Mouse (Mus musculus): ENCODE measurements around the gene Slc36a3. TPM values are rescaled to one million over a fixed set of nuclear protein-coding genes. Genes with fewer than 3 reads are reported as not detected.

Slc36a3 gene
- total RNA-seq, 1 experiment: not detected

GRCm38 (mm10) chr11:55155070-55155421 lies 3.5 kb upstream of the Slc36a3 start:
- Histone ChIP-seq H3K27ac (ENCODE audit: insufficient read depth, low read depth, low read length, poor library complexity, severe bottlenecking) (no peak overlapping the region), H3K36me3 (ENCODE audit: control insufficient read depth, insufficient read depth, low read length, poor library complexity, severe bottlenecking) (no peaks in the 10 kb centered on the region), H3K9me3 (ENCODE audit: control insufficient read depth, insufficient read depth, low read depth, low read length) (no peaks in the 10 kb centered on the region), H3K4me1 (ENCODE audit: control insufficient read depth in 2 of 2, insufficient read depth in 2 of 2, low read length in 2 of 2, poor library complexity in 1 of 2) (peaks cover 0 to 2% of the 10 kb centered on the region in 2 experiments; a peak in 1 of 4 replicates), H3K4me3 (ENCODE audit: insufficient read depth in 1 of 2, low read depth in 1 of 2, low read length in 2 of 2, poor library complexity in 1 of 2, severe bottlenecking in 1 of 2) (no peak overlapping the region), H3K9ac (ENCODE audit: insufficient read depth, low read depth, low read length, poor library complexity, severe bottlenecking) (no peak overlapping the region)
- TF ChIP-seq MAFK (IDR thresholded peaks at IDR 0.05; ENCODE audit: insufficient read depth, low read depth, low read length): no peak
- no peak for TF ChIP-seq ZC3H11A (IDR thresholded peaks at IDR 0.05; ENCODE audit: borderline replicate concordance, low read depth, low read length)
- TF ChIP-seq ZNF384 (IDR thresholded peaks at IDR 0.05; ENCODE audit: low read depth, low read length): no peak
- no peak for TF ChIP-seq CHD2 (IDR thresholded peaks at IDR 0.05; ENCODE audit: low read depth, low read length)
- TF ChIP-seq HCFC1 (IDR thresholded peaks at IDR 0.05; ENCODE audit: borderline replicate concordance, insufficient read depth, low read length): no peak
- in situ Hi-C loops (cut with MboI; ENCODE audit: low sequenced_read_pairs in 2 of 2, unreplicated experiment in 2 of 2): no loop called here
- DNase-seq (ENCODE audit: low read depth, low spot score): no peak

DNA sequence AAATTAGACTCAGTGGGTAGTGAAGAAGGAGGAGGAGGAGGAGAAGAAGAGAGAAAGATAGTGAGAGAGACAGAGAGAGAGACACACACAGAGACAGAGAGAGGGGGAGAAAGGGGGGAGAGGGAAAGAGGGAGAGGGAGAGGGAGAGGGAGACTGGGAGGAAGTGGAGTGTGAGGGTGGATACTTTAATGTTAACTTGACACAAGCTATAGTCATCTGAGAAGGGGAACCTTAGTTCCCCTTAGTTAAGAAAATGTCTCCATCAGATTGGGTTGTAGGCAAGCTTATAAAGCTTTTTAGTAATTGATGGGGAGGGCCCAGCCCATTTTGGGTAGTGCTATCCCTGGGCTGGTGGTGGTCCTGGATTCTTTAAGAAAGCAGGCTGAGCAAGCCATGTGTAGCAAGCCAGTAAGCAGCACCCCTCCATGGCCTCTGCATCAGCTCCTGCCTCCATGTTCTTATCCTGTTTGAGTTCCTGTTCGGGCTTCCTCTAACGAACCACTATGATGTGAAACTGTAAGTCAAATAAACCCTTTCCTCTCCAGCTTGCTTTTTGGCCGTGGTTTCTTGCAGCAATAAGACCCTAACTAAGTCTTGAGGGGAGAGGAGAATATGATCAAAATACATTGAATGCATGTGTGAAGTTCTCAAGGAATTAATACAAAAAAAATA lies 3.0 kb upstream of the Slc36a3 start:
- in situ Hi-C loops (cut with MboI; ENCODE audit: low sequenced_read_pairs in 2 of 2, unreplicated experiment in 2 of 2): no loop called here
- H3K36me3 ChIP-seq (ENCODE audit: control insufficient read depth, insufficient read depth, low read length, poor library complexity, severe bottlenecking): no peaks in the 10 kb centered on the region
- H3K4me1 ChIP-seq (ENCODE audit: control insufficient read depth in 2 of 2, insufficient read depth in 2 of 2, low read length in 2 of 2, poor library complexity in 1 of 2): peaks cover 0 to 2% of the 10 kb centered on the region in 2 experiments; a peak in 1 of 4 replicates
- no peaks in the 10 kb centered on the region for H3K9me3 ChIP-seq (ENCODE audit: control insufficient read depth, insufficient read depth, low read depth, low read length)
- TF ChIP-seq CHD2 (IDR thresholded peaks at IDR 0.05; ENCODE audit: low read depth, low read length): no peak
- TF ChIP-seq ZC3H11A (IDR thresholded peaks at IDR 0.05; ENCODE audit: borderline replicate concordance, low read depth, low read length): no peak
- TF ChIP-seq HCFC1 (IDR thresholded peaks at IDR 0.05; ENCODE audit: borderline replicate concordance, insufficient read depth, low read length): no peak
- TF ChIP-seq ZNF384 (IDR thresholded peaks at IDR 0.05; ENCODE audit: low read depth, low read length): no peak
- TF ChIP-seq MAFK (IDR thresholded peaks at IDR 0.05; ENCODE audit: insufficient read depth, low read depth, low read length): no peak
- no peak overlapping the region for H3K27ac ChIP-seq (ENCODE audit: insufficient read depth, low read depth, low read length, poor library complexity, severe bottlenecking)
- no peak overlapping the region for H3K4me3 ChIP-seq (ENCODE audit: insufficient read depth in 1 of 2, low read depth in 1 of 2, low read length in 2 of 2, poor library complexity in 1 of 2, severe bottlenecking in 1 of 2)
- DNase-seq (ENCODE audit: low read depth, low spot score): no peak
- no peak overlapping the region for H3K9ac ChIP-seq (ENCODE audit: insufficient read depth, low read depth, low read length, poor library complexity, severe bottlenecking)

DNA sequence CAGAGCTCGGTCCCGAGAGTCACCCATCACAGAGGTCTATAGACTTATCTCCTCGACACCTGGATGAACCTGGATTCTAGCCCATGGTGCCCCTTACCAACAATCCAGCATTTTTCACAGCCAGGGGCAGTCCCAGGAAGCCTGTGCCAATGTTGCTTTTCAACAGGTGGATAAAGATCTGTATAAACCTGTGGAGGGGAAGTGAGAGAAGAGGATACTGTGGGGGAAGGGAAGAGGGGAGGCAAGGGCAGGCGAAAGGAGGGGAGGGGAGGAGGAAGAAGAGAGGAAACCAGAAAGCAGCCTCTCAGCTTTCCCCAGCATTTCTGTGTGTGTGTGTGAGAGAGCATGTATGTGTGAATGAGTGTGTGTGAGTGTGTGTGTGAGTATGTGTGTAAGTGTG lies 3.0 kb downstream of the Slc36a3 start:
- Histone ChIP-seq H3K4me3 (ENCODE audit: insufficient read depth in 1 of 2, low read depth in 1 of 2, low read length in 2 of 2, poor library complexity in 1 of 2, severe bottlenecking in 1 of 2) (no peak overlapping the region), H3K9ac (ENCODE audit: insufficient read depth, low read depth, low read length, poor library complexity, severe bottlenecking) (no peak overlapping the region), H3K36me3 (ENCODE audit: control insufficient read depth, insufficient read depth, low read length, poor library complexity, severe bottlenecking) (no peaks in the 10 kb centered on the region), H3K27ac (ENCODE audit: insufficient read depth, low read depth, low read length, poor library complexity, severe bottlenecking) (no peak overlapping the region), H3K4me1 (ENCODE audit: control insufficient read depth in 2 of 2, insufficient read depth in 2 of 2, low read length in 2 of 2, poor library complexity in 1 of 2) (peaks cover 3 to 5% of the 10 kb centered on the region in 2 experiments; a peak in 2 of 4 replicates), H3K9me3 (ENCODE audit: control insufficient read depth, insufficient read depth, low read depth, low read length) (no peaks in the 10 kb centered on the region)
- in situ Hi-C loops (cut with MboI; ENCODE audit: low sequenced_read_pairs in 2 of 2, unreplicated experiment in 2 of 2): no loop called here
- no peak for DNase-seq (ENCODE audit: low read depth, low spot score)
- TF ChIP-seq MAFK (IDR thresholded peaks at IDR 0.05; ENCODE audit: insufficient read depth, low read depth, low read length) (no peak), CHD2 (IDR thresholded peaks at IDR 0.05; ENCODE audit: low read depth, low read length) (no peak), ZNF384 (IDR thresholded peaks at IDR 0.05; ENCODE audit: low read depth, low read length) (no peak), ZC3H11A (IDR thresholded peaks at IDR 0.05; ENCODE audit: borderline replicate concordance, low read depth, low read length) (no peak), HCFC1 (IDR thresholded peaks at IDR 0.05; ENCODE audit: borderline replicate concordance, insufficient read depth, low read length) (no peak)

GRCm38 (mm10) chr11:55147423-55147822 lies 4.1 kb downstream of the Slc36a3 start:
- in situ Hi-C loops (cut with MboI; ENCODE audit: low sequenced_read_pairs in 2 of 2, unreplicated experiment in 2 of 2): no loop called here
- no peaks in the 10 kb centered on the region for H3K36me3 ChIP-seq (ENCODE audit: control insufficient read depth, insufficient read depth, low read length, poor library complexity, severe bottlenecking)
- no peaks in the 10 kb centered on the region for H3K9me3 ChIP-seq (ENCODE audit: control insufficient read depth, insufficient read depth, low read depth, low read length)
- H3K4me1 ChIP-seq (ENCODE audit: control insufficient read depth in 2 of 2, insufficient read depth in 2 of 2, low read length in 2 of 2, poor library complexity in 1 of 2): peaks cover 3 to 8% of the 10 kb centered on the region in 2 experiments; a peak in 2 of 4 replicates
- H3K27ac ChIP-seq (ENCODE audit: insufficient read depth, low read depth, low read length, poor library complexity, severe bottlenecking): no peak overlapping the region
- H3K9ac ChIP-seq (ENCODE audit: insufficient read depth, low read depth, low read length, poor library complexity, severe bottlenecking): no peak overlapping the region
- DNase-seq (ENCODE audit: low read depth, low spot score): no peak
- TF ChIP-seq HCFC1 (IDR thresholded peaks at IDR 0.05; ENCODE audit: borderline replicate concordance, insufficient read depth, low read length) (no peak), ZC3H11A (IDR thresholded peaks at IDR 0.05; ENCODE audit: borderline replicate concordance, low read depth, low read length) (no peak), MAFK (IDR thresholded peaks at IDR 0.05; ENCODE audit: insufficient read depth, low read depth, low read length) (no peak), ZNF384 (IDR thresholded peaks at IDR 0.05; ENCODE audit: low read depth, low read length) (no peak), CHD2 (IDR thresholded peaks at IDR 0.05; ENCODE audit: low read depth, low read length) (no peak)
- no peak overlapping the region for H3K4me3 ChIP-seq (ENCODE audit: insufficient read depth in 1 of 2, low read depth in 1 of 2, low read length in 2 of 2, poor library complexity in 1 of 2, severe bottlenecking in 1 of 2)

Measured in ES-E14 (cell line).